Mouse (Mus musculus) left cerebral cortex, postnatal 10 days (tissue): ENCODE measurements at regions not wholly inside any gene's neighbourhood (a gene's known extent, or its start where the extent isn't known, plus 50 kb on each side); places are given as distances from the start of the nearest gene placed in this dataset.
A peak's percentile ranks its signal among the peaks of the same experiment; 100 is the strongest.

Experiments used
- DNase-seq, 2 experiments: peaks; one replicate each; pipeline ENCODE4 v3.0.0; 2021 to 2022; ENCODE audit warnings: low spot score in 2 of 2, mixed read lengths in 1 of 2; ENCODE audit errors: extremely low spot score in 1 of 2
- intact Hi-C: fragments of 180-260 bp; cut with DNase I; formaldehyde crosslinking; loops from one replicate; pipeline ENCODE4 v1.15.1; 2025

DNA sequence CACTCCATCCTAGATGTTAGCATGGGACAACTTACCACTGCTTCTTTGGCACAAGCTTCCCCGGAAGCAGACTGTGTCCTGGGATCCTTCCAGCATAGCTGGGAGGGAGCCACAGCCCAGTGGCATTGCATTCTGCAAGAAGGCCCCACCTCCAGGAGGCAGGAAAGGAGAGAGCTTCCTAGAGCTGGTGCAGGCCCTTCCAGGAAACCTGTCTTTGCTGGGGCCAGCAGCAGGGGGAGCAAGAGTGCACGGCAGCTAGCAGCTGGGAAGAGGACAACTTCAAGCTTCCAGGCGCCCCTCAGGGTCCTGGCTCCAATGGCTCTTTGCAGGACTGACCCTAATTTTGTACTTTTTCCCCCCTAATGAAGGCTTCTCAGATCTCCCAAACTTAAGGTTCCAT lies 115.4 kb upstream of the Sorcs3 start:
- intact Hi-C loops: no loop called here
- peak in 1 of 2 experiments; percentile 48 for DNase-seq

DNA sequence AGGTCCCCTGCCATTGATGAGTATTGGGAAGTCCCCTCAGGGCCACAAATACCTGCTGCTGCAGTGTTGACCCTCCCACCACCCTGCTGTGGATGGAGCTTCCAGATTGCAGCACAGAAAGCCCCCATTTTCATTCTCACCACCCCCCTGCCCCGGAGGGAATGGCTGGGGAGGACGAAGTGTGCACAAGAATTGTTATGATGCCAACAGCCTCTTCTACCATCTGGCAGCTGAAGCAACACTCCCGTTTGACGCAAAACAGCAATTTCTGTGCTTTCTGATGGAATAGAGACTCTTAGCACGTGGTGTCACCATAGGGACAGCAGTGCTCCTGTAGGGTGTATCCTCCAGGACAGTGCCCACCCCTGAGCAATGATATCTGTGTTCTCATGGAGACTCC lies 108.5 kb upstream of the Sorcs3 start:
- intact Hi-C loops: no loop called here
- DNase-seq: peak; percentile 33 to 68

DNA sequence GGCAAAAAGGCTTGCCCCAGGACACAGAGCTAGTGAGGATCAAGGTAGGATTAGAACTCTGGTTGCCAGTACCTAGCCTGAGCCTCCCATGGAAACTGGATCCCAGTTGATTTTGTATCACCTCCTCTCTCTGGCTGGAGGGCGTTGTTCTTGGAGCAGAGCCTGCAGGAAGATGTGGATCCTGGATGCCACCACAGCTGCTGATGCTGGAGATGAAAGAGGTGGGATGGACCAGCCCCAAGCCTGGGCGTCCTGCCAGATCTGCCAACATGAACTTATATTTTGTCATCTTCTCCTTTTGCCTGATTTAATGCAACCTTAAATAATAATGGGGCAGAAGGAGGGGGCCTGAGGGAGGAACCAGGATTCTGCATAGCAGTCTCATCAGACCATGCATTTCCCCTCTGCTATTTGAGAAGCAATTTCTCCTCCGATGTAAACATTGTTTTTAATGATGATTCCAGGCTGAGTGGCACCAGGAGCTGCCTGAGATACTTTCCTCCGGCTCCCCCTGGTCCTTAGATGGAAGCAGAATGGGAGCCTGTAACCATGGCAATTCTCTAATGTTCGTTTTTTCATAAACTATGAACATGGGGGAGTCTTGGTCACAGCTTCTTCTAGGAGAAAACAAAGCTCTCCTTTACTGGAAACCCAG lies 107.8 kb upstream of the Sorcs3 start:
- intact Hi-C loops: no loop called here
- DNase-seq: peak; percentile 65 to 76

DNA sequence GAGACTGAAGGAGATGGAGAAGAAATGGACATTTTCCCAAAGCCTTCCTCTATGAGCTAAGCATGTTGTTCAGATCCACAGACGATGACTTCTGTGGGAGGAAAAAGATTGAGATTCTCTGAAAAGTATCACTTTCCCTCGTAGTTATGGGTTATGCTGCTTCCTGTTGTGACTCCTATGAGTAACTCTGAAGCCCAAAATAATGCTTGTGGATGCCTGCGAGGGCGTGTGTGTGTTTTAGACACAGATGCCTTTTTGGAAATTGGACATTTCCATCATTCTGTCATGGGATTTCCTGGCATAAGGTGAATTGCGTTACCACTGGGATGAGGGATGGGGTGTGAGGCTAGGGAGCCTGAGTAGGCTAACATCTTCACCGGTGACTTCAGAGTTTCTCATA lies 104.8 kb upstream of the Sorcs3 start:
- intact Hi-C loops: no loop called here
- no peak for DNase-seq

DNA sequence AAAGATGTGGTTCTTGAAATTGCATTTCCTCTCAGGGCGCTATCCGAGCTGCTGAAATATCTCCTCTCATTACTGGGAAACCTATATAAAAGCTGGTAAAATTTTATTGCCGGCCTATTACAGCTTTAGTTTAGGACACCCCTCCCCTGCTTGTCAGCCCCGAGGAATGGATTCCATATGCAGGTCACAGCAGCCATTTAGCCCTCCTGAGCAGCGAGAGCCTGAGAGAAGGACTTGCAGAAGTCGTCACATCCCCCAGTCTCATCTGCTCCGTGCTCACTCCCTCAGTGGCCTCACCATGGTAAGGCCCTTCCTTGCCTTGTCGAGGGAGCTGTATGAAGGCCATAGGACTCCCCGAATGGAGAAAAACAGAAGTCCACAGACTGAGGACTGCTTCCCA lies 90.7 kb upstream of the Sorcs3 start:
- no peak for DNase-seq
- intact Hi-C loops: no loop called here

DNA sequence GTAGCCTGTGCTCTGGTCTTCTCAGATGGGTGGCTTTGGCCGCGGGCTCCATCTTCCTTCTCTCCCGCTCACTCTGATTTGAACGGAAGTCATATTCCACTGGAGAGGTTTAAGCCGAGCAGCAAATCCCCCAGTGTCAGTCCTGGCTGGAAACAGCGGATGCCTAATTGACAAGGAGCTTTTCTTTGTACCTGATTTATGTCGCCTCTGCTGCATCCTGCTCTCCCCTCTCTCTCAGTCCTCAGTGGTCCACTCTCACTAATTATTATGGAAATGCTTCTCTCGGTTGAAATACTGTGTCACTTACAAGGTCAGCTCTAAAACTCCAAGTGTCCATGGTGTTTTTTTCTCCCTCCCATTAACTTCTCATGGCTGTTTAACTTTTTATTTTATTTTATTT lies 90.1 kb upstream of the Sorcs3 start:
- no peak for DNase-seq
- intact Hi-C loops: no loop called here

DNA sequence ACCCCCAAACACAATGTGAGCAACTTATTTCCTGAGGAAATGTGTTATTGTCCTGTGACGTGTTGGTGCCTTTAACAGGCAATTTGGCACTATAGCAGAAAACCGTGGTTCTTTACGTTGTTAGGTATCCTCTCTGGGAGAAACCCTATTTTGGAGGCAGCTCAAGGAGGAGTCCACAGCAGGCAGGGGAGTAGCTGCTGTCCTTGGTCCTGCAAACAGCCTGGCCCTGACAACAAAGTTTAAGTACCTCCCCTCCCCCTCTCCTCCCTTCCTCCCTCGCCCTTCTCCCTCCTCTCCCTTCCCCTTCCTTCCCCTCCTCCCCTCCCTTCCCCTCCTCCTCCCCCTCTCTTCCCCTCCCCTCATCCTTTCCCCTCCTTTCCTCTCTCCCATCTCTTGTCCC lies 89.1 kb upstream of the Sorcs3 start:
- intact Hi-C loops: no loop called here
- no peak for DNase-seq

DNA sequence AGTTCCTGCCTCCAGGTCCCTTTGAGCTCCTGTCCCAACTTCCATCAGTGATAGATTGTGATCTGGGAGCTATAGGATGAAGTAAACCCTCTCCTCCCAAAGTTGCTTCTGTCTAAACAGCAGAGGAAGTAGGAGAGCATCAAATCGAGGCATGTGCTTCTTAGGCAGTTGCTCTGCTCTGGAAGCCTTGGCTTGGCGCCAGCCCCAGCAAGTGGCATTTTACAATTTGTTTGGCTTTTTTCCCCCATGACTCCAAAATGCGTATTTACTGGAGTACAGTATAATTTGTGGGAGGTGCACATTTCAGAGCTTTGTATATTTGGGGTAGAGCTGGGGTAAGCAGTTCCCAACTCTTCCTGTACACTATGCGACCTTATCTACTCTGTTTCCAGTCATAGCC lies 88.2 kb upstream of the Sorcs3 start:
- intact Hi-C loops: no loop called here
- no peak for DNase-seq

DNA sequence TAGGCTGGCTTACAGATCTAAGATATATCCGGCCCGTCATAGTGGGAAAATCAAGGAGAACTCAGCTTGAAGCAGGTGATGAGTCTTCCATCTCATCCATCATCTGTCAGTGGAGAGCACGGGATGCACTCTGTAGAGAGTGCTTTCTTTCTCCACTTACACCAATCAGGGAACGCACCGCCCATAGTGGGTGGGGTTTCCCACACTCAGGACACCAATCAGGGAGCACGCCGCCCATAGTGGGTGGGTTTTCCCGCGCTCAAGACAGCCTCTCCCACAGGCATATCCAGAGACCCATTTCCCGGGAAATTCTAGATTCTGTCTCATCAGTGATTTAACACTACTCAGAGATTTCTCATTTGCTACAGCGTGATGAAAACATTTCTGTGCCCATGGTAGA lies 83.5 kb upstream of the Sorcs3 start:
- intact Hi-C loops: no loop called here
- DNase-seq: no peak

DNA sequence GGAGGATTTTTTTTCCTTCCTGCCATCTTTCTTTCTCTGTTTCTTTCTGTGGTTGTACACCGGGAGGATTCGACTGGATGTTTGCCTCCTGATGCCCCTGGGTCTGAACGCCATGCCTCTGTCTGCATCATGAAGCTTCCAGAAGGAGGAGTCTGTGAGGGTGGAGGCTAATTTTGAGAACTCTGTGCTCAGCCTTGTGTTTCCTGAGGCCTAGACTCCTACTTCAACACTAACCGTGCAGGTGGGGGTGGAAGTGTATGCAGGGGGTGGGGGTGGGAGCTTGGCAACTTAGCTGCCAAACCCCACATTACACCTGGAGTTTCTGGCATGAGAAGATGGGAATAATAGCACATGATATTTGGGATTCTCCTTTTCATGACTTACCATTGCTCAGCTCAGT lies 82.0 kb upstream of the Sorcs3 start:
- no peak for DNase-seq
- intact Hi-C loops: no loop called here

DNA sequence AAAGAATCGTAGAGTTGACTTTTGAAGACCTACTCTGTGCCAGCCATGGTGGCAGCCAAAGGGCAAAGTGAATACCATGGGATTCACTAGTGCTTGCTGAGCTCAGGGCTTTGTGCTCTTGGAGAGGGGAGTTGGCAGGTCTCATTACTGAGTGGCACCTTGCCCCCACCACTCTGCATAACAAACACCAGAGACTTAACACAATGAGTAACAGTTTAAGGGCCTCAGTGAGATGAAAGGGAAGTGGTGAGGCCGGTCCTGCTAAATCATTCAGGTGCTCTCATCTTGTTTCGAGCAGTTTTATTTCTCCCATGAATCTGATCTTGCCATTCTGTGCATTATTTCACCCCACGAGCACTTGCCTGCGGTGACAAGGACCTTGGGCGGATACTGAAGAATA lies 80.1 kb upstream of the Sorcs3 start:
- intact Hi-C loops: no loop called here
- no peak for DNase-seq

DNA sequence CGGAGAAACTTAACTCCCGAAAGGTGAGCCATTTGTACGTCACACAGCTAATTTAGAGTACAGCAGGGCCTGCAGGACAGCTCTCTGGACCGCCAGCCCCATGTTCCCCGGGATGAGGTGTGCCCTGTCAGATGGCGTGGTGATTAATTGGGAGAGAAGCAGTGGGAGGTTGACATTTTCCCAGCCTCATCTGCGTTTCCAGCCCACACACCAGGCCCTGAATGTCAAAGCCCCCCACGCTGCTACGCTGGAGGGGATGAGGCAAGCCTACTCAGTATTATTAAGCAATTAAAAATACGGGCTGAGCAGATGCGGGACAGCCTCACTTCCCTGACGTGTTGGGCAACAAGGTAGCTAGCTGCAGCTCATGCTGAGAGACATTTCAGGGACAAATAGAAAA lies 77.7 kb upstream of the Sorcs3 start:
- no peak for DNase-seq
- intact Hi-C loops: no loop called here

DNA sequence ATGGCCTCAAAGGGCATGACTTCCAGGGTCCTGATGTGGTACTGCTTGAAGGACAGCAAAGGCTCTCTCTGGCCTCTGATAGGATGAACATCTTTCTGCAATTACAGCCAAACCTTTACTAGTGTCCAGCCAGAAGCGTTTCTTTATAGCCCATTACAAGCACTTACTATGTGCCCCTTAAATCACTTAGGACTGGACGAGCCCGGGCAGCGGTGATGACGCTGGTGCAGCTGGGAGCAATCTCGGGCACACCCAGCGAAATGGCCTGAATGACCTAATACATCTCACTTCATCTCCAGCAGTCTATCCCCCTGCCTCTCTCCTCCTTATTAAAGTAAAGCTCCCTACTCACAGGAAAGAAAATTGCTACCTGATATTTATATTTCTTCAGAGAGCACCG lies 69.6 kb upstream of the Sorcs3 start:
- intact Hi-C loops: no loop called here
- no peak for DNase-seq

DNA sequence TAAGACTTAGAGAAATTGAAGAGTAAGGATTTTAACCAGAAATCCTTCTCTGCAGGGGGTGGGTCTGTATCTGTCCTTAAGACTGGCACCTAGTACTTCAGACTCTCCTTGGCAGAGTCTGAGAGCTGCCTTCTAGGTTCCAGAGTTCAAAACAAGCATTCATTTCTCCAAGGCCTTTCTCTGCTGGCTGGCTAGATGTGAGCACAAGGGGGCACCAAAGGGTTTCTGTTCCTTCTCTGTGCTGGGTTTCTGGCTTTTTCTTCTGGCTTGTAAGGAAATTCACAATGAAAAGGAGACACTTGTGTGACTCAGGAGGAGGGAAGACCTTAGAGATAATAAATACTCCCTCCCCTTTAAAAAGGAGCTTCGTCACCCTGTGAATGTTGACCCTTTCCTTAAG lies 61.7 kb upstream of the Sorcs3 start:
- peak; percentile 39 to 73 for DNase-seq
- intact Hi-C loops: loop anchor here (10.0 kb wide), 1 partner anchor 1121 kb away; no protein-coding TSS in a partner anchor
